Mouse (Mus musculus) megakaryocyte, embryonic 14.5 days (primary cell): Measurements from ENCODE around the gene Stard9.

ENCODE experiments used
- FLI1 ChIP-seq: IDR thresholded peaks from 2 replicates; pipeline ENCODE4 v1.6.1; 2012; ENCODE audit warnings: low read length, inconsistent platforms, mixed read lengths
- GATA1 ChIP-seq: IDR thresholded peaks from 3 replicates; pipeline ENCODE4 v1.6.1; 2012; ENCODE audit warnings: mixed read lengths, low read length, inconsistent platforms, borderline replicate concordance

- TF ChIP-seq FLI1 (no peak), GATA1 (no peak)
These were observed 103.1 kb downstream of the Stard9 start for GRCm38 (mm10) chr2:120731877-120732530.
